Mouse (Mus musculus) liver, postnatal 0 days (tissue): ENCODE measurements at regions not wholly inside any gene's neighbourhood (a gene's known extent, or its start where the extent isn't known, plus 50 kb on each side); places are given as distances from the start of the nearest gene placed in this dataset.

Experiments
- ATAC-seq: fragments of 200-750 bp; cut with Nextera tagmentation; 2 replicates; pipeline ENCODE4 v1.8.0; 2017; ENCODE audit warnings: mild to moderate bottlenecking, moderate library complexity
- DNase-seq: peaks from one replicate; pipeline ENCODE4 v3.0.0-alpha.2; 2016
- H3K27ac ChIP-seq: fragments of 300-500 bp; sonication (generic); 2 replicates; pipeline ENCODE4 v1.5.1; 2014; ENCODE audit warnings: antibody characterized with exemption, moderate library complexity, mild to moderate bottlenecking, low read depth
- H3K27me3 ChIP-seq: fragments of 300-500 bp; sonication (generic); 2 replicates; pipeline ENCODE4 v1.6.1; 2014; ENCODE audit warnings: low read length, control low read depth, mixed read lengths; ENCODE audit not compliant: insufficient read depth
- H3K36me3 ChIP-seq: fragments of 300-500 bp; sonication (generic); replicated peaks from 2 replicates; pipeline ENCODE4 v1.6.1; 2014; ENCODE audit warnings: mild to moderate bottlenecking, control low read depth, low read length, moderate library complexity, mixed read lengths; ENCODE audit not compliant: insufficient read depth
- H3K4me1 ChIP-seq: fragments of 300-500 bp; sonication (generic); 2 replicates; pipeline ENCODE4 v1.6.1; 2014; ENCODE audit warnings: antibody characterized with exemption, mild to moderate bottlenecking, control low read depth; ENCODE audit not compliant: insufficient read depth
- H3K4me2 ChIP-seq: fragments of 300-500 bp; sonication (generic); 2 replicates; pipeline ENCODE4 v1.6.1; 2014; ENCODE audit warnings: low read depth, mild to moderate bottlenecking, low read length, moderate library complexity, mixed read lengths
- H3K4me3 ChIP-seq: fragments of 300-500 bp; sonication (generic); 2 replicates; pipeline ENCODE4 v1.5.1; 2014; ENCODE audit warnings: low read depth, low read length
- H3K9ac ChIP-seq: fragments of 300-500 bp; sonication (generic); replicated peaks from 2 replicates; pipeline ENCODE4 v1.6.1; 2014; ENCODE audit warnings: mild to moderate bottlenecking, moderate library complexity
- H3K9me3 ChIP-seq: fragments of 300-500 bp; sonication (generic); 2 replicates; pipeline ENCODE4 v1.6.1; 2016; ENCODE audit warnings: mild to moderate bottlenecking, control low read depth, low read length, mixed read lengths
- CTCF ChIP-seq: sonication (generic); IDR thresholded peaks from 2 replicates; pipeline ENCODE4 v1.5.1; 2016; ENCODE audit warnings: antibody characterized with exemption, low read depth
- EP300 ChIP-seq: IDR thresholded peaks from 2 replicates; pipeline ENCODE4 v1.6.1; 2016; ENCODE audit warnings: antibody characterized with exemption, low read depth, mild to moderate bottlenecking
- WGBS: fragments of 180-500 bp; shearing (Covaris S2); extraction: QIAGEN DNeasy Blood & Tissue Kit; methylation state at CpG from one replicate; pipeline ENCODE4 v1.1.7; 2014; ENCODE audit not compliant: insufficient replicate concordance; 5-methylcytosine and 5-hydroxymethylcytosine counted together

- Histone ChIP-seq H3K4me2 (no peak overlapping the region), H3K4me3 (no peak overlapping the region), H3K9ac (no peak overlapping the region), H3K9me3 (no peaks in the 10 kb centered on the region), H3K27ac (no peak overlapping the region), H3K4me1 (no peaks in the 10 kb centered on the region), H3K36me3 (no peaks in the 10 kb centered on the region), H3K27me3 (no peaks in the 10 kb centered on the region)
- DNase-seq (no peak), ATAC-seq (no peak)
- 77% methylated on average over 5 of the region's 5 CpGs for WGBS
- TF ChIP-seq EP300 (no peak), CTCF (no peak)
Measured at GRCm38 (mm10) chr3:144299239-144299638, 94.2 kb upstream of the Lmo4 start.

GRCm38 (mm10) chr3:144289489-144289888 lies 84.5 kb upstream of the Lmo4 start:
- H3K27ac ChIP-seq, result no peak overlapping the region
- H3K36me3 ChIP-seq, result no peaks in the 10 kb centered on the region
- DNase-seq (no peak), ATAC-seq (no peak)
- no peak overlapping the region for H3K4me3 ChIP-seq
- H3K4me1 ChIP-seq, result peaks cover 4% of the 10 kb centered on the region
- TF ChIP-seq CTCF (no peak), EP300 (no peak)
- no peak overlapping the region for H3K9ac ChIP-seq
- no peak overlapping the region for H3K4me2 ChIP-seq
- H3K27me3 ChIP-seq, result no peaks in the 10 kb centered on the region
- no peaks in the 10 kb centered on the region for H3K9me3 ChIP-seq
- WGBS, result 69% methylated on average over 3 of the region's 3 CpGs

- Histone ChIP-seq H3K27me3 (no peaks in the 10 kb centered on the region), H3K27ac (no peak overlapping the region), H3K9ac (no peak overlapping the region), H3K36me3 (no peaks in the 10 kb centered on the region), H3K9me3 (no peaks in the 10 kb centered on the region), H3K4me2 (no peak overlapping the region), H3K4me3 (no peak overlapping the region), H3K4me1 (peaks cover 4% of the 10 kb centered on the region)
- TF ChIP-seq EP300 (0 out of 2 replicates have a peak, but pooled peaks have one; percentile 42), CTCF (no peak)
- DNase-seq (peak; percentile 31), ATAC-seq (peak; percentile 91)
- 67% methylated on average over 8 of the region's 8 CpGs for WGBS
Measured at GRCm38 (mm10) chr3:144286100-144286499, 81.1 kb upstream of the Lmo4 start.

GRCm38 (mm10) chr3:144284326-144284725 lies 79.3 kb upstream of the Lmo4 start:
- Histone ChIP-seq H3K4me2 (no peak overlapping the region), H3K27me3 (no peaks in the 10 kb centered on the region), H3K36me3 (no peaks in the 10 kb centered on the region), H3K27ac (no peak overlapping the region), H3K4me1 (peaks cover 4% of the 10 kb centered on the region), H3K9me3 (no peaks in the 10 kb centered on the region), H3K9ac (no peak overlapping the region), H3K4me3 (no peak overlapping the region)
- WGBS, result 70% methylated on average over 3 of the region's 3 CpGs
- DNase-seq (no peak), ATAC-seq (no peak)
- TF ChIP-seq EP300 (no peak), CTCF (no peak)

- no peaks in the 10 kb centered on the region for H3K9me3 ChIP-seq
- H3K27ac ChIP-seq, result no peak overlapping the region
- H3K36me3 ChIP-seq, result no peaks in the 10 kb centered on the region
- whole genome bisulfite sequencing, result 83% methylated on average over 5 of the region's 5 CpGs
- no peaks in the 10 kb centered on the region for H3K27me3 ChIP-seq
- no peak for DNase-seq
- no peak overlapping the region for H3K4me2 ChIP-seq
- no peak overlapping the region for H3K9ac ChIP-seq
- no peak for ATAC-seq
- no peak overlapping the region for H3K4me3 ChIP-seq
- TF ChIP-seq CTCF, result no peak
- H3K4me1 ChIP-seq, result no peaks in the 10 kb centered on the region
Measured at GRCm38 (mm10) chr3:144273115-144273514, 68.1 kb upstream of the Lmo4 start.

- H3K27ac ChIP-seq, result no peak overlapping the region
- no peak overlapping the region for H3K4me3 ChIP-seq
- WGBS, result 77% methylated on average over 6 of the region's 6 CpGs
- H3K4me1 ChIP-seq, result no peaks in the 10 kb centered on the region; the same call in 1 of the 2 replicates
- no peaks in the 10 kb centered on the region for H3K9me3 ChIP-seq
- H3K4me2 ChIP-seq, result no peak overlapping the region
- TF ChIP-seq CTCF, result no peak
- TF ChIP-seq EP300, result no peak
- ATAC-seq, result no peak
- H3K27me3 ChIP-seq, result no peaks in the 10 kb centered on the region
- H3K9ac ChIP-seq, result no peak overlapping the region
- DNase-seq, result no peak
- no peaks in the 10 kb centered on the region for H3K36me3 ChIP-seq
Measured at GRCm38 (mm10) chr3:144270206-144270605, 65.2 kb upstream of the Lmo4 start.

GRCm38 (mm10) chr3:144264554-144264953 lies 59.5 kb upstream of the Lmo4 start:
- Histone ChIP-seq H3K36me3 (no peaks in the 10 kb centered on the region), H3K4me2 (no peak overlapping the region), H3K27me3 (no peaks in the 10 kb centered on the region), H3K4me1 (peaks cover 5% of the 10 kb centered on the region), H3K9me3 (no peaks in the 10 kb centered on the region), H3K9ac (no peak overlapping the region), H3K4me3 (no peak overlapping the region), H3K27ac (no peak overlapping the region)
- peak; percentile 18 for DNase-seq
- TF ChIP-seq EP300, result peak; percentile 50
- TF ChIP-seq CTCF, result no peak
- peak; percentile 75 for ATAC-seq
- WGBS, result 41% methylated on average over 3 of the region's 3 CpGs
